Mouse (Mus musculus) kidney, adult 2 months (tissue): ENCODE measurements at regions not wholly inside any gene's neighbourhood (a gene's known extent, or its start where the extent isn't known, plus 50 kb on each side); places are given as distances from the start of the nearest gene placed in this dataset.

Experiments
- DNase-seq: peaks from one replicate; pipeline ENCODE4 v3.0.0; 2021
- H3K27ac ChIP-seq: fragments of 200-500 bp; 2 replicates; pipeline ENCODE4 v1.5.1; 2012; ENCODE audit warnings: low read depth, low read length, control low read depth, inconsistent platforms; ENCODE audit not compliant: insufficient read depth
- H3K27me3 ChIP-seq: fragments of 200-500 bp; replicated peaks from 2 replicates; pipeline ENCODE4 v1.6.1; 2012; ENCODE audit warnings: mild to moderate bottlenecking, moderate library complexity, low read length, inconsistent platforms; ENCODE audit not compliant: control insufficient read depth, insufficient read depth
- H3K36me3 ChIP-seq: fragments of 200-500 bp; 2 replicates; pipeline ENCODE4 v1.6.1; 2012; ENCODE audit warnings: mild to moderate bottlenecking, moderate library complexity, low read length, inconsistent platforms; ENCODE audit not compliant: control insufficient read depth, insufficient read depth
- H3K4me1 ChIP-seq: fragments of 200-500 bp; 2 replicates; pipeline ENCODE4 v1.6.1; 2011; ENCODE audit warnings: low read length; ENCODE audit not compliant: control insufficient read depth, insufficient read depth
- H3K4me3 ChIP-seq: fragments of 200-500 bp; 2 replicates; pipeline ENCODE4 v1.5.1; 2011; ENCODE audit warnings: mild to moderate bottlenecking, low read depth, low read length, control low read depth; ENCODE audit not compliant: insufficient read depth
- CTCF ChIP-seq: fragments of 200-500 bp; conservative IDR thresholded peaks from 2 replicates; pipeline ENCODE4 v1.5.1; 2011; ENCODE audit warnings: low read depth, mild to moderate bottlenecking, control low read depth, low read length, moderate library complexity, mixed read lengths; ENCODE audit not compliant: insufficient read depth, insufficient read length
- POLR2A ChIP-seq: fragments of 200-500 bp; IDR thresholded peaks from one replicate; pipeline ENCODE4 v1.6.1; 2011; ENCODE audit warnings: low read depth, low read length, control low read depth
- WGBS: fragments of 180-500 bp; shearing (Covaris S2); methylation state at CpG from one replicate; pipeline ENCODE4 v1.1.7; 2018; 5-methylcytosine and 5-hydroxymethylcytosine counted together

DNA sequence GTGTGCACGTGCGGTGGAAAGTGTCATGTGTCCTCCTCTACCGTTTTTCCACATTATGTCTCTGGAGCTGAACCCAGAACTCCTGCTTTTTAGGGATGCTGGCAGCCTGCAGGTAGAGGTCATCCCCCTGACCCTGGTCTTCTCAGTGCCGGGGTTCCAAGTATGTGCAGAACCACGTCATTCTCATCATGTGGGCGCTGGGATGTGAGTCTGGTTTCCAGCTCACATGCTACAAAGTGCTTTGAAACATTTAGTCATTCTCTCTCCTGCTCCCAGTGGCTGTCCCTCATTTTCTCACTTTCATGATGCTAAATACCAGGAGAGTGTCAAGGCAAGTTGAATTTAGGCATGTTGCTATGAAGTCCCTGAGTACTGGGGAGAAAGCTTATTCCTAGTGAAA lies 326.6 kb downstream of the Ttll7 start:
- Histone ChIP-seq H3K27ac (no peak overlapping the region), H3K4me1 (no peaks in the 10 kb centered on the region), H3K27me3 (no peaks in the 10 kb centered on the region), H3K4me3 (no peak overlapping the region), H3K36me3 (no peaks in the 10 kb centered on the region)
- TF ChIP-seq POLR2A (no peak), CTCF (no peak)
- WGBS: 75% methylated on average over 6 of the region's 6 CpGs
- no peak for DNase-seq

DNA sequence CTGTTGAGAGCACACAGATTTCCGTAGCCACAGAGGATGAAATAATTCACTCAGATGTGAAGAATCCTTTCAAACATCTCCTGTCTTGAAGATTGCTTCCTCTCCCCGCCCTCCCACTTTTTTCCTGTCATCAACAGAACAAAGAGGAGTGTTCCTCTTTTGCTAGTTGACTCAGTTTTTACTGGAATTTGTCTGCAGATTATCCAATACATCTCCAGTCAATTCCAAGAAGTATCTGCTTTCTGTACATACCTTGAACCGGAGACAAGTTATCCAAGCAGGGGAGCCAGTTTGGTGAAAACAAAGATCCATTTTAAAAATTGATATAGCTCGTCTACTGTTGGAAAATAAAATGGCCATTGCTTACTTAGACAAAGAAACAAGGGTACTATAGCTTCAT lies 328.5 kb downstream of the Ttll7 start:
- Histone ChIP-seq H3K4me3 (no peak overlapping the region), H3K27me3 (no peaks in the 10 kb centered on the region), H3K4me1 (no peaks in the 10 kb centered on the region), H3K36me3 (no peaks in the 10 kb centered on the region), H3K27ac (no peak overlapping the region)
- WGBS: 66% methylated on average over 4 of the region's 4 CpGs
- no peak for DNase-seq
- TF ChIP-seq CTCF (no peak), POLR2A (no peak)

- Histone ChIP-seq H3K27me3 (no peaks in the 10 kb centered on the region), H3K36me3 (no peaks in the 10 kb centered on the region), H3K27ac (no peak overlapping the region), H3K4me1 (no peaks in the 10 kb centered on the region), H3K4me3 (no peak overlapping the region)
- 8% methylated on average over 20 of the region's 20 CpGs for WGBS
- TF ChIP-seq CTCF: no peak
- TF ChIP-seq POLR2A: no peak
- DNase-seq: no peak
These were observed 329.6 kb downstream of the Ttll7 start for GRCm38 (mm10) chr3:147181501-147182365.

DNA sequence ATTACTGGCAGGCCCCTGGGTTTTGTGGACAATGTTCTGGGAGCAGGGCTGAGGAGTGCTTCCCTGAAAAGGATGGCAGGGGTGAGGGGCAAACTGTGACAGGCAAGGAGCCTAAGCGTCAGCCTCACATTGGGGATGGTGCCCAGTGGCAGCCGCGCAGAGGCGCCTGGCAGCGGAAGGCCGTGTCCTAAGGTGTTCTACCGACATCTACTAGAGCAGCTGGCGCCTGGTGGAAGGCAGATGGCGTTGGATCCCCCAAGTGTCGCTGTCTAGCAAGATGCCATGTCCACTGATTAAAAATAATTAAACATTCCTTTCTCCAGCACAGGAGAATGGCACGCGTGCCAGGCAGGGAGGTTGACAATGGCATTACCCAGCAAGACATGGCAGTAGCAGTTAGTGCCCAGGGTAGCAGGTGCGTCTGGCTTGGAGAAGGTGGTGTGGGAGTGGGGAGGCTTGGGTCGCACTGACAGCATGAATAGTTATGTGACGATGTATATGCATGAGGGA lies 330.3 kb downstream of the Ttll7 start:
- TF ChIP-seq POLR2A (no peak), CTCF (no peak)
- WGBS: 52% methylated on average over 15 of the region's 15 CpGs
- no peak overlapping the region for H3K27ac ChIP-seq
- H3K4me1 ChIP-seq: no peaks in the 10 kb centered on the region
- no peak overlapping the region for H3K4me3 ChIP-seq
- H3K36me3 ChIP-seq: no peaks in the 10 kb centered on the region
- H3K27me3 ChIP-seq: no peaks in the 10 kb centered on the region
- no peak for DNase-seq

DNA sequence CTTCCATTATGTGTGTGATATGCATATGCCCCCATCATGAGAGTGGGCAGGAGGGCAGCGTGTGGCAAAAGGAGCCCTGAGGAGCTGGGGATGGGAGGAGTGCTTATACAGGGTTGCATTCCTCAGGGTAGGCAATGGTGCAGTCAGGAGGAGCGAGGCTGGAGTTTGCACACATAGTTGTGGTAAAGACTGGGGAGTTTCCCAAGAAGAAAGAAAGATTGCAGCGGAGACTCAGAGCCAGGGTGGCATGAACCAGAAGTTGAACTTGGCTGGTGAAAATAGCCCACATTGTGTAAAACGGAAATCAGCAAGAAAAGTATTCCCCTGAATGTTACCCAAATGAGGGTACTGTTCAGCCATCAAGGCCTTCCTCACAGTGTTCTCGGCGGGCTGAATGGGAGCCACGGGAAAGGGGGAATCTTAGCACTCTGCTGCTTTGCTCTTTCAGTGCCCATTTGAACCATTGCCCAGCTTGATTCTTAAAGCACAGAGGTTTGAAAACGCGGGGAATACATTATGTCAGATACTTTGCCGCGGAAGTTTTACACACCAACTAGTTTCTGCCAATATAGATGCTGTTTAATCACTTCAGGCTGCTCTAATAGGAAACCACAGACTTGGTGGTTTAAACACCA lies 331.6 kb downstream of the Ttll7 start:
- DNase-seq: no peak
- TF ChIP-seq CTCF (no peak), POLR2A (no peak)
- H3K4me1 ChIP-seq: no peaks in the 10 kb centered on the region
- 83% methylated on average over 11 of the region's 11 CpGs for WGBS
- H3K27me3 ChIP-seq: no peaks in the 10 kb centered on the region
- no peak overlapping the region for H3K27ac ChIP-seq
- no peak overlapping the region for H3K4me3 ChIP-seq
- H3K36me3 ChIP-seq: no peaks in the 10 kb centered on the region

DNA sequence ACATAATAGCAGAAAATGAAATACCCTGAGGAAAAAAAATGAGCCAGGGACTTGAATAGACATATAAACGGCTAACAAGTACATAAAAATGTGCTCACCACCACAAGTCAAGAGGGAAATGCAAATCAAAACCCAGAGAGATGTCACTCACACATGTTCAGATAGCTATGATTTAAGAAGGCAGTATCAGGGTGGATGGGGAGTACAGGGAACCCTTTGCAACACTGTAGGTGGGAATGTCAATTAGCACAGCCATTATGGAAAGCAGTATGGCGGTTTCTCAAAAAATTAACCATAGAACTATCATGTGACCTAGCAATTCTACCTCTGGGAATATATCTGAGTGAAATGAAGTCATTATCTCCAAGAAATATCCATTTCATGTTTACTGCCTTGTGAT lies 337.6 kb downstream of the Ttll7 start:
- TF ChIP-seq CTCF (no peak), POLR2A (no peak)
- no peaks in the 10 kb centered on the region for H3K36me3 ChIP-seq

GRCm38 (mm10) chr3:147196626-147197025 lies 344.5 kb downstream of the Ttll7 start:
- Histone ChIP-seq H3K4me1 (no peaks in the 10 kb centered on the region), H3K27me3 (no peaks in the 10 kb centered on the region), H3K36me3 (no peaks in the 10 kb centered on the region), H3K27ac (no peak overlapping the region), H3K4me3 (no peak overlapping the region)
- TF ChIP-seq CTCF: no peak
- TF ChIP-seq POLR2A: no peak
- no peak for DNase-seq
- WGBS: 82% methylated on average over 8 of the region's 8 CpGs

More for the DNA sequence above, 337.6 kb downstream of the Ttll7 start:
- DNase-seq: no peak
- Histone ChIP-seq H3K4me1 (no peaks in the 10 kb centered on the region), H3K27ac (no peak overlapping the region), H3K4me3 (no peak overlapping the region), H3K27me3 (no peaks in the 10 kb centered on the region)
- WGBS: 83% methylated on average over 2 of the region's 2 CpGs
